Mouse (Mus musculus) G1E (cell line): ENCODE measurements around the gene Abr.

Experiments used
- CTCF ChIP-seq: IDR thresholded peaks from 2 replicates; pipeline ENCODE4 v1.5.1; 2012; ENCODE audit warnings: low read depth, low read length, inconsistent platforms, mixed read lengths
- POLR2AphosphoS5 ChIP-seq: IDR thresholded peaks from 2 replicates; pipeline ENCODE4 v1.6.1; 2012; ENCODE audit warnings: low read depth, low read length, inconsistent platforms; ENCODE audit not compliant: insufficient replicate concordance

DNA sequence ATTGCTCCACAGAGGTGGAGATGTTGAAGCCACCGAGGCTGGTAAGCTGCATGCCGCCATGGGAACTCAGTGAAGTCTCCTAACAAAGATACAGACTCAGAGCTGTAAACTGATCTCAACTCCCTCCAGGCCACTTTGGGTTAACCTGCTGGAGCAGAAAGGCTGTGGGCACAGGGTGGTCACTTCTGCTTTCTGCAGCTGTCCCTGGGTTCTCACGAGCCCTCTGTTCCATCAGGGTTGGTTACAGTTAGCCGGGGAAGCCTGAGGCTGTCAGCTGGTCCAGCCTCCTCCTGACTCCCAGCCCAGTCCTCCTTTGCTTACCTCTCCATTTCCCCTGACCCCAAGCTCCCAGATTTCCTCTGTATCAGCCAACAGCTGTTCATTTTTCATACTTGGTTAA is 45.7 kb upstream of the Abr start:
- TF ChIP-seq CTCF (no peak), POLR2AphosphoS5 (no peak)
